Mouse (Mus musculus): ENCODE results near the gene Apopt1. TPM values are rescaled to one million over a fixed set of nuclear protein-coding genes. Genes with fewer than 3 reads are reported as not detected.

Apopt1 gene
- 55.4 and 55.5 TPM in 2 replicates for polyA plus RNA-seq (2014; fragmentation: Nextera tagmentation; extraction: Ambion mirVana)

DNA sequence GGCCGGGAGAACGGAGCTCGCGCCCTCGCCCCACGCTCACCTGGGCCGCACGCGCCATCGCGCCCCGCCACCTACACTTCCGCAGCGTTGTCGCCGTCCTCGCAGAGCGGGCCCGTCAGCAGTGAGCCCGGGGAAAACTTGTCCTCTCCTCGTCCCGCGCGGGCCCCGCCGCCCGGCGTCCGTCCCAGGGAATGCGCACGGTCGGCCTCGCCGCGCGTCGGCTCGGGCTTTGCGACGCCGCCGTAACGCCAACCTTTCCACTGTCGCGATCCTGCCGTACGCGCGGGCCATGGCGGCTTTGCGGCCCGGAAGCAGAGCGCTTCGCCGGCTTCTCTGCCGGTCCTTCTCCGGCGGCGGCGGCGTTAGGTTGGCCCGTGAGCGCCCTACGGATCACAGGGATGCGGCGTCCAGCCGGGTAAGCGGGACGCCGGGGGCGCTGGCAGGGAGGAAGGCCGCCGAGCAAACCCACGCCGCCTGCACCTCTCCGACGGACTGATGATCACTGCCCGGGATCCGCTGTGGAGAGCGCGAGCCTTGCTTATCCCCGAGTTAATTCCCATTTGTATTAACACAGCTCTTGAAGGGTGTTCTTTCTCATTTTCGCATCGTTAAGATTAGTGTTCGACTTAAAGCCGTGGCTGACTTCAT is at the start of gene Apopt1, which contains the start of gene Bag5:
TSS of gene Apopt1 (plus strand) at position 258 of the 648 bp plus-strand sequence.
TSS of gene Bag5 (minus strand) at position 254 of the 648 bp plus-strand sequence.
- WGBS, result under 1% methylated on average over 86 of the region's 86 CpGs
- H3K9ac ChIP-seq (ENCODE audit: low read length), result peak within 1 kb of the TSS; percentile 97
- ATAC-seq (replicated peaks; ENCODE audit: low FRiP score) (peak; percentile 93), DNase-seq (ENCODE audit: low spot score) (peak; percentile 95)
- peak within 1 kb of the TSS; percentile 53 for H3K27ac ChIP-seq (ENCODE audit: low read depth, low read length)
- H3K36me3 ChIP-seq (ENCODE audit: control insufficient read depth, insufficient read depth, low read length), result peaks cover 10% of the 10 kb centered on the region; the same call in 1 of the 2 replicates
- no peaks in the 10 kb centered on the region for H3K9me3 ChIP-seq (ENCODE audit: control insufficient read depth, low read length)
- H3K4me3 ChIP-seq (ENCODE audit: low read depth, low read length), result peak within 1 kb of the TSS; percentile 99
- peak within 1 kb of the TSS; percentile 79 for H3K4me2 ChIP-seq (ENCODE audit: low read depth, low read length, severe bottlenecking)
- peaks cover 8% of the 10 kb centered on the region; the same call in 1 of the 2 replicates for H3K4me1 ChIP-seq (replicated peaks; ENCODE audit: control insufficient read depth, insufficient read depth, low read length)
- no peaks in the 10 kb centered on the region for H3K27me3 ChIP-seq (ENCODE audit: control insufficient read depth, insufficient read depth, low read length)

DNA sequence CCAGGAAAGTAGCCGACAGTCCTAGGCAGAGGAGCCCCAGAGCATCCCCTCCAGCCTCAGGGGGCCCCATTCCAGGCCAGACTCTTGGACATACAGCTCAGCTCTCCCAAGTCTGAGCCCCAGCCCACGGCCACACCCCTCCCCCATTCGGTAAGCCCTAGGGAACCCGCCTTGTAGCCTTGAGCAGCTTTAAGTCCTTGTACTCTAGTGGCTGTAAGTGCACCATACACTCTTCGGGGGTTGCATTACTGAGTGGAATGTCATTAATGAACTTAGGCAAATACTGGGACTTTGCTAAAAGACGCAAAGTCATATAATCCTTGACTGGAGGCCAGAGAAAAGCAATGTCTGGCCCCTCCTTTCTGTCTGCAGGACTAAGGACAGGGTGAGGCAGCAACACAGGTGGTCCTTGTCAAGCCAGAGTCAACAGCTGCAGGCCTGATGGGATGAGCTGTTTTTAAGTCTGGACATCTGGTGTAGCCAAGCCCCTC is 48.9 kb upstream of the Apopt1 start:
- WGBS, result 48% methylated on average over 6 of the region's 6 CpGs
- H3K4me2 ChIP-seq (ENCODE audit: low read depth, low read length, severe bottlenecking), result no peak overlapping the region
- H3K9ac ChIP-seq (ENCODE audit: low read length), result no peak overlapping the region
- H3K4me1 ChIP-seq (replicated peaks; ENCODE audit: control insufficient read depth, insufficient read depth, low read length), result peaks cover 11% of the 10 kb centered on the region; the same call in 1 of the 2 replicates
- no peak overlapping the region for H3K4me3 ChIP-seq (ENCODE audit: low read depth, low read length)
- DNase-seq (ENCODE audit: low spot score) (no peak), ATAC-seq (replicated peaks; ENCODE audit: low FRiP score) (no peak)
- no peaks in the 10 kb centered on the region for H3K27me3 ChIP-seq (ENCODE audit: control insufficient read depth, insufficient read depth, low read length)
- no peaks in the 10 kb centered on the region for H3K9me3 ChIP-seq (ENCODE audit: control insufficient read depth, low read length)
- no peaks in the 10 kb centered on the region; the same call in 1 of the 2 replicates for H3K36me3 ChIP-seq (ENCODE audit: control insufficient read depth, insufficient read depth, low read length)
- H3K27ac ChIP-seq (ENCODE audit: low read depth, low read length), result no peak overlapping the region

DNA sequence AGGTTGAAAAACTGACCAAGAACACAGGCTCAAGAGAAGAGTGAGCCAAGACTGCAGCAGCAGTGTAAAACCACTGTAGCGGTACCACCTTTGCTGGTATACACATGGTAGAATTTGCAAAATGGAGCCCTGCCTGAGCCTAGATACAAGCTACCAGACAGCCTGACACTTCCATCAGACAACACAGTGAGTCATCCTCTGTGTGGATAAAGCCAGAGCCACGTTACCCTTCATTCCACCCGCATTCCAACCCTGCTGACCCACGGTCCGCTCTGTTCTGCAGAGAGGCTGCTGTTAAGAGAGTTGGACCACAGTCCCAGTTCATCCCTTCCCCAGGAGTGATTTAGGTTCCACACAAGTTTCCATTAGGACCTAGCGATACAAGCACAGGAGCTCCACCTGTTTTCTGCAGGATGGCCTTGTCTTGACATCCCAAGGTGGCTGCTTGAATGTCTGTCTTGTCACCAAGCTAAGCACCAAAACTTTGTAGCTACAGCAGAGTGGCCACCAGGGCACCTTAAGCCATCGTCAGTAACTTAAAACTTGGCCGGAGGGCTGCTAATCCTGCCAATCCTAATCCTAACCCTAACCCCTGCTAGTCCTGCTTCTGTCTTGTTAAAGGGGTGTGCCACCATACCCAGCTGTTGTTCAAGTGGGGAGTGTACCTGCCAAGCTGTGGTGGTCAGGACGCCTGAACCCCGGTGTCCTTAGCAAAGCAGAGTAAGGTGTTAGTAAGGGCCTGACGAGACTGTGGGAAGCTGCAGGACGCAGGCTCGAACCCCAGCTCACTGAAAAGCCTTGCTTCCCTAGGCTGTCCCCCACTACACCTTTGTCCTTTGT is 47.8 kb upstream of the Apopt1 start:
- Histone ChIP-seq H3K27ac (ENCODE audit: low read depth, low read length) (no peak overlapping the region), H3K36me3 (ENCODE audit: control insufficient read depth, insufficient read depth, low read length) (peaks cover 1% of the 10 kb centered on the region), H3K9me3 (ENCODE audit: control insufficient read depth, low read length) (no peaks in the 10 kb centered on the region), H3K4me2 (ENCODE audit: low read depth, low read length, severe bottlenecking) (no peak overlapping the region), H3K4me1 (replicated peaks; ENCODE audit: control insufficient read depth, insufficient read depth, low read length) (peaks cover 15% of the 10 kb centered on the region; the same call in 1 of the 2 replicates), H3K27me3 (ENCODE audit: control insufficient read depth, insufficient read depth, low read length) (no peaks in the 10 kb centered on the region), H3K4me3 (ENCODE audit: low read depth, low read length) (no peak overlapping the region), H3K9ac (ENCODE audit: low read length) (no peak overlapping the region)
- ATAC-seq (replicated peaks; ENCODE audit: low FRiP score), result no peak
- DNase-seq (ENCODE audit: low spot score), result no peak
- WGBS, result 82% methylated on average over 13 of the region's 13 CpGs

DNA sequence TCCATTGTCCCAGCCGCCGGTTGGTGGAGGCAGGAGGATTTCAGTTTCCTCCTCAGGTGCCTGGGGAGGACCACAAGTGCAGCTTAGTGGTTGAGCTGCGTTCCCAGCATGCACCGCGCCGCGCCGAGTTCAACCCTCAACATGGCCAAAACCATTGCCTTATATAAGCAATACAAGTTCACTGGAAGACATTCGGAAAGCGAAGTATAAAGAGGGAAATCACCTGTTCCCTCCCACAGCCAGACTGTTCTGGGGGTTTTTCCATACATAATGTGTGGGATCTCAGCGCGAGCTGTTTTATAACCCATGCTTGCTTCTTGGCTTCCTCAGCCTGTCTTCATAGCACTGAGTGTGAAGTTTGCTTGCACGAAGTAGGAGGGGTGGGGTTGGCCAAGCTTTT is 46.7 kb upstream of the Apopt1 start:
- DNase-seq (ENCODE audit: low spot score), result no peak
- WGBS, result 77% methylated on average over 13 of the region's 13 CpGs
- no peaks in the 10 kb centered on the region for H3K27me3 ChIP-seq (ENCODE audit: control insufficient read depth, insufficient read depth, low read length)
- no peak overlapping the region for H3K4me2 ChIP-seq (ENCODE audit: low read depth, low read length, severe bottlenecking)
- no peak overlapping the region for H3K27ac ChIP-seq (ENCODE audit: low read depth, low read length)
- no peak overlapping the region for H3K4me3 ChIP-seq (ENCODE audit: low read depth, low read length)
- H3K36me3 ChIP-seq (ENCODE audit: control insufficient read depth, insufficient read depth, low read length), result peaks cover 4% of the 10 kb centered on the region
- no peak overlapping the region for H3K9ac ChIP-seq (ENCODE audit: low read length)
- no peaks in the 10 kb centered on the region for H3K9me3 ChIP-seq (ENCODE audit: control insufficient read depth, low read length)
- no peak for ATAC-seq (replicated peaks; ENCODE audit: low FRiP score)
- peaks cover 15% of the 10 kb centered on the region; the same call in 1 of the 2 replicates for H3K4me1 ChIP-seq (replicated peaks; ENCODE audit: control insufficient read depth, insufficient read depth, low read length)

DNA sequence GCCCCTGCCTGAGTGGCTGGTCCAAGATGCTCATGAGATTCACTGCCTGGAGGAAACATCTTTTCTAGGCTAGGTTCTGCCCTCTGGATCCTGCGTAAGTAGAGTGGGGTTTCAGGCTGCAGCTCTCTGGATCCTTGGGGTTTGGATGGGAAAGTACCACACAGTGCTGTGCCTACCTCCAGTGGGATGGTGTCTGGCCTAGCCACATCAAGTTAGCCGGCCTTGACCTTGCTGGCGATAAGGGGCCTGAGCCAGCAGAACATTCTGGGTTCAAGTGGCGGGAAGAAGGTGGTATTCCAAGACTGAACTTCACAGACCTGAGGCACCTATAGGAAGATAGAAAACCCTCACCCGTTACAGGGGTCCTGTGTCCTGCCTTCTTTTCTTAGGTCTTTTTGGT is 45.6 kb upstream of the Apopt1 start:
- Histone ChIP-seq H3K4me2 (ENCODE audit: low read depth, low read length, severe bottlenecking) (no peak overlapping the region), H3K9me3 (ENCODE audit: control insufficient read depth, low read length) (no peaks in the 10 kb centered on the region), H3K36me3 (ENCODE audit: control insufficient read depth, insufficient read depth, low read length) (peaks cover 4% of the 10 kb centered on the region), H3K9ac (ENCODE audit: low read length) (no peak overlapping the region), H3K4me3 (ENCODE audit: low read depth, low read length) (no peak overlapping the region), H3K27ac (ENCODE audit: low read depth, low read length) (no peak overlapping the region), H3K4me1 (replicated peaks; ENCODE audit: control insufficient read depth, insufficient read depth, low read length) (peaks cover 16% of the 10 kb centered on the region), H3K27me3 (ENCODE audit: control insufficient read depth, insufficient read depth, low read length) (no peaks in the 10 kb centered on the region)
- WGBS, result 92% methylated on average over 5 of the region's 5 CpGs
- DNase-seq (ENCODE audit: low spot score) (no peak), ATAC-seq (replicated peaks; ENCODE audit: low FRiP score) (no peak)

DNA sequence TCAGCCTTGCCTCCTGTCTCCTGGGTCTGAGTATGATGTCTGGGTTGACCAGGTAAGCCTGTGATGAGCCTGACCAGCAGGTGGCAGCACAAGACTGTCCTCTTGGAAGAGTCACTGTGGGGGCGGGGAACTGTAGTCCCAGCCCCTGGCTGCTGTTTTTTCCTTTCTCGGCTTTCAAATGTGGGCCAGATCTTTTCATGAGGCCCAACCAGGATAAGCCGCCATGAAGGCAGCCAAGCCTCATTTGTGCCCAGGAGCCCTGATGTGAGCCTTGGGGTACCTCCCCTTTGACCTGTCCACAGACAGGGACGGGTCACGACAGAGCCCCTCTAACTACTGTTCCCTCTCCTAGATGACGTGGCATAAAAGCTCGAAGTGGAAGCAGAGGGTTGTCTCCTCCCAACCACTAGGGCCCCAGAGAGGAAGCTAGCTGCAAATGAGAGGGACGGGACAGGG is 44.6 kb upstream of the Apopt1 start:
- Histone ChIP-seq H3K4me1 (replicated peaks; ENCODE audit: control insufficient read depth, insufficient read depth, low read length) (peaks cover 20% of the 10 kb centered on the region), H3K9ac (ENCODE audit: low read length) (peak overlapping the region; percentile 93), H3K27ac (ENCODE audit: low read depth, low read length) (peak overlapping the region; percentile 72), H3K9me3 (ENCODE audit: control insufficient read depth, low read length) (no peaks in the 10 kb centered on the region), H3K4me2 (ENCODE audit: low read depth, low read length, severe bottlenecking) (peak overlapping the region; percentile 93), H3K27me3 (ENCODE audit: control insufficient read depth, insufficient read depth, low read length) (peaks cover 4% of the 10 kb centered on the region), H3K4me3 (ENCODE audit: low read depth, low read length) (peak overlapping the region; percentile 91), H3K36me3 (ENCODE audit: control insufficient read depth, insufficient read depth, low read length) (peaks cover 4% of the 10 kb centered on the region)
- WGBS, result 2% methylated on average over 8 of the region's 8 CpGs
- ATAC-seq (replicated peaks; ENCODE audit: low FRiP score), result peak; percentile 50
- peak; percentile 96 for DNase-seq (ENCODE audit: low spot score)

DNA sequence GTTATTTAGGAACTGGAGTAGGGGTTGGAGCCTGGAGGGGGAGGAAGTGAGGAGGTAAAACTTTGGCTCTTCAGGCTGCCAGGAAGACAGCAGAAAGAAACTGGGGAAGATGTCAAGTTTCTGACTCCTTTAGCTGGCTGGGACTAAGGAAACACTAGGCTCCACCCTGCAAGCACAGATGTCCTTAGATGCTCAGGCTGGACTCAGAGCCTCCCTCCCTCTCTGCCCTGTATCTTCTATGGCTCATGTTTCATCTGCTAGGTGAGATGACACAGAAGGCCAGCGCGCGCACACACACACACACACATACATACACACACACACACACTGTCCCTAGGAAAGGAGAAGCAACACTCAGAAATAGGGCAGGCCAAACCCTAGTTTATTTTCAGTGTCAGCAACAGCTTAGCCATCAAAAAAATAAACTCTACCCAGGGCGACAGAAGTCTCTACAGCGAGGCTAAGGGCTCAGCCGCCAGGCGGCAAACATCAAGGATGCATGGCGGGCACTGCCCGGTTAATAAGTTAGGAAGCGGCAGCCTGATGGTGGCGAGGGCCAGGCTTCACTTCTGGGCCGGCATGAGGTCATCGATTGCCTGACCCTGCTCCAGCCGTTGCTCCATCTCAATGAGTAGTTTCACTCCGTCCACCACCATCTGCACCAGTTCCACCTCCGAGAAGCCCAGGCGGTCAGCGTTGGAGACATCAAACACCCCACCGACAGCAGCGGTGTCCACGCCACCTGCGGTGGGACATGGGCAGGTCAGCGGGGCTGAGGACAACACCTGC is 43.9 kb upstream of the Apopt1 start:
- no peak for DNase-seq (ENCODE audit: low spot score)
- Histone ChIP-seq H3K4me2 (ENCODE audit: low read depth, low read length, severe bottlenecking) (peak overlapping the region; percentile 93), H3K27ac (ENCODE audit: low read depth, low read length) (peak overlapping the region; percentile 72), H3K9me3 (ENCODE audit: control insufficient read depth, low read length) (no peaks in the 10 kb centered on the region), H3K4me3 (ENCODE audit: low read depth, low read length) (peak overlapping the region; percentile 91), H3K36me3 (ENCODE audit: control insufficient read depth, insufficient read depth, low read length) (peaks cover 4% of the 10 kb centered on the region), H3K27me3 (ENCODE audit: control insufficient read depth, insufficient read depth, low read length) (peaks cover 4% of the 10 kb centered on the region), H3K9ac (ENCODE audit: low read length) (peak overlapping the region; percentile 93), H3K4me1 (replicated peaks; ENCODE audit: control insufficient read depth, insufficient read depth, low read length) (peaks cover 16% of the 10 kb centered on the region)
- 63% methylated on average over 23 of the region's 23 CpGs for WGBS
- ATAC-seq (replicated peaks; ENCODE audit: low FRiP score), result no peak

DNA sequence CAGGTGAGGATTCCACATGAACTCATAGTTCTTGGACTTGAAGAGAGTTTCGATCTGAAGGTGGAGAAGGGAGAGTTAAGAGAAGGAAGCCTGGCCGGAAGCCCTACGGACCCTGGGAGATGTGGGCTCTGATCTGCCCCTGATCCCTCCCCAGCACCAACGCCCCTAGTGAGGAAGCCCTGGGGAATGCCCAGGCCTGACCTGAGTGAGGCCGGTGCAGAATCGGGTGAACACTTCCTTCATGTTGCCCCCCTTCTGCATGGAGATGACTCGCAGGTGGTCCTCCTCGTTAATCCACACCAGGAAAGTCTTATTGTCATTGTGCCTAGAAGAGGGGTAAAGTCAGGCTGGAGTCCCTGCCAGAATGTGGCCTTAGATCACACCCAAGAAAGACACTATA is 43.1 kb upstream of the Apopt1 start:
- peaks cover 4% of the 10 kb centered on the region for H3K27me3 ChIP-seq (ENCODE audit: control insufficient read depth, insufficient read depth, low read length)
- peak overlapping the region; percentile 91 for H3K4me3 ChIP-seq (ENCODE audit: low read depth, low read length)
- 48% methylated on average over 8 of the region's 8 CpGs for WGBS
- H3K36me3 ChIP-seq (ENCODE audit: control insufficient read depth, insufficient read depth, low read length), result peaks cover 4% of the 10 kb centered on the region
- H3K9me3 ChIP-seq (ENCODE audit: control insufficient read depth, low read length), result no peaks in the 10 kb centered on the region
- H3K4me2 ChIP-seq (ENCODE audit: low read depth, low read length, severe bottlenecking), result peak overlapping the region; percentile 93
- peaks cover 16% of the 10 kb centered on the region for H3K4me1 ChIP-seq (replicated peaks; ENCODE audit: control insufficient read depth, insufficient read depth, low read length)
- peak overlapping the region; percentile 93 for H3K9ac ChIP-seq (ENCODE audit: low read length)
- H3K27ac ChIP-seq (ENCODE audit: low read depth, low read length), result no peak overlapping the region
- ATAC-seq (replicated peaks; ENCODE audit: low FRiP score) (no peak), DNase-seq (ENCODE audit: low spot score) (no peak)

All from forebrain, embryonic 11.5 days (tissue).